Mouse (Mus musculus) embryonic facial prominence, embryonic 14.5 days (tissue): Measurements from ENCODE around the gene Hoxa7. TPM values are rescaled to one million over a fixed set of nuclear protein-coding genes. Genes with fewer than 3 reads are reported as not detected.

Experiments
- ATAC-seq: fragments of 200-750 bp; cut with Nextera tagmentation; 2 replicates; pipeline ENCODE4 v1.8.0; 2017; ENCODE audit warnings: low read depth, moderate number of reproducible peaks, moderate TSS enrichment
- DNase-seq: peaks from one replicate; pipeline ENCODE4 v3.0.0-alpha.2; 2015; ENCODE audit warnings: low spot score
- H3K27ac ChIP-seq: fragments of 300-500 bp; sonication (generic); replicated peaks from 2 replicates; pipeline ENCODE4 v1.5.1; 2014; ENCODE audit warnings: low read depth, mild to moderate bottlenecking, low read length, moderate library complexity
- H3K27me3 ChIP-seq: fragments of 300-500 bp; sonication (generic); replicated peaks from 2 replicates; pipeline ENCODE4 v1.6.1; 2014; ENCODE audit warnings: low read length; ENCODE audit not compliant: control insufficient read depth, insufficient read depth
- H3K36me3 ChIP-seq: fragments of 300-500 bp; sonication (generic); 2 replicates; pipeline ENCODE4 v1.6.1; 2014; ENCODE audit warnings: low read length, mixed read lengths; ENCODE audit not compliant: control insufficient read depth, insufficient read depth
- H3K4me1 ChIP-seq: fragments of 300-500 bp; sonication (generic); 2 replicates; pipeline ENCODE4 v1.6.1; 2014; ENCODE audit warnings: antibody characterized with exemption, low read length; ENCODE audit not compliant: control insufficient read depth, insufficient read depth
- H3K4me2 ChIP-seq: fragments of 300-500 bp; sonication (generic); 2 replicates; pipeline ENCODE4 v1.6.1; 2014; ENCODE audit warnings: low read depth, mild to moderate bottlenecking, low read length, moderate library complexity, mixed read lengths
- H3K4me3 ChIP-seq: fragments of 300-500 bp; sonication (generic); 2 replicates; pipeline ENCODE4 v1.5.1; 2014; ENCODE audit warnings: low read depth, mild to moderate bottlenecking, low read length
- H3K9ac ChIP-seq: fragments of 300-500 bp; sonication (generic); 2 replicates; pipeline ENCODE4 v1.6.1; 2014; ENCODE audit warnings: low read depth, mild to moderate bottlenecking, low read length, moderate library complexity, mixed read lengths
- H3K9me3 ChIP-seq: fragments of 300-500 bp; sonication (generic); 2 replicates; pipeline ENCODE4 v1.6.1; 2016; ENCODE audit warnings: low read length; ENCODE audit not compliant: control insufficient read depth
- WGBS: fragments of 180-500 bp; shearing (Covaris S2); extraction: QIAGEN DNeasy Blood & Tissue Kit; methylation state at CpG from one replicate; pipeline ENCODE4 v1.1.7; 2014; 5-methylcytosine and 5-hydroxymethylcytosine counted together
- polyA plus RNA-seq: library from polyadenylated mRNA; unstranded; fragments of >200 nt; fragmentation: Nextera tagmentation; extraction: Ambion mirVana; gene quantifications from 2 replicates; pipeline ENCODE4 v1.2.1, GENCODE M21; 2014

The Hoxa7 gene
- polyA plus RNA-seq, 1 experiment from 2014 or later = 0.21 TPM

DNA sequence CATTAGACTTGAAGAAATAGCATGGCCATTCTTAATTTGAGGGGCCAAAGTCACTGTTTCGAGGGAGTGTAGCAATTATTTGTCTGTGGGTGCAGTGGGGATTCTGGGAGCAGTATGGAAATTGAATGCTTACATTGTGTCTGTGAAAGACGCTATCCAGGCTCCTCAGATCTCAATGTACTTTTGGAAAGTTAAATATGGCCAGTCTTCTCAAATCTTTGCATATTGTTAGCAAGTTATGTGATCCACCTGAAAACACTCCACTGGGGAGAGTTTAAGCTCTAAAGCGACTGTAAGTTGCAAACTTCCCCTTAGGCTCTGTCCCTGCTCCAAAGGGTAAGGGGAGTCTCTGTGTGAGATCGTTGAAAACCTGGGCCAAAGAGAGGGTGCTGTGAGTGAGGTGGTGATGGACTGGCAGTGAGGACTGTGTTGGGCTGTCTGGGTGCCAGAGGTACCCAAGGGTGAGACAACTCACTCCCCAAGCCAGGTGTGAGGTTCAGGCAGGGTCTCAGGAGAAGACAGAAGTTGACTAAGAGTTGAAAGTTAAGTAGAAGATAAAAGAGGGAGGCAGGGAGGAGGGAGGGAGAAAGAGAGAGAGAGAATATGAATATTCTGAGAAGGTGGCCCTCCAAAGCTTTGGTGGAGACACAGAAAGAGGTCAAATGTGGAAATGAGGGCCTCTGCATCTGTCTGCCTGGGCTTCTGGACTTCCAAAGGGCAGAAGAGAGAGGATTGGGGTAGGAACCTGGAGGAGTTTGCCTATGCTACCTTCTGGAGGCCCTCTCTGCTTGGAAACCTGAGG, 14.6 kb downstream of the Hoxa7 start:
- WGBS = 7% methylated on average over 4 of the region's 4 CpGs

DNA sequence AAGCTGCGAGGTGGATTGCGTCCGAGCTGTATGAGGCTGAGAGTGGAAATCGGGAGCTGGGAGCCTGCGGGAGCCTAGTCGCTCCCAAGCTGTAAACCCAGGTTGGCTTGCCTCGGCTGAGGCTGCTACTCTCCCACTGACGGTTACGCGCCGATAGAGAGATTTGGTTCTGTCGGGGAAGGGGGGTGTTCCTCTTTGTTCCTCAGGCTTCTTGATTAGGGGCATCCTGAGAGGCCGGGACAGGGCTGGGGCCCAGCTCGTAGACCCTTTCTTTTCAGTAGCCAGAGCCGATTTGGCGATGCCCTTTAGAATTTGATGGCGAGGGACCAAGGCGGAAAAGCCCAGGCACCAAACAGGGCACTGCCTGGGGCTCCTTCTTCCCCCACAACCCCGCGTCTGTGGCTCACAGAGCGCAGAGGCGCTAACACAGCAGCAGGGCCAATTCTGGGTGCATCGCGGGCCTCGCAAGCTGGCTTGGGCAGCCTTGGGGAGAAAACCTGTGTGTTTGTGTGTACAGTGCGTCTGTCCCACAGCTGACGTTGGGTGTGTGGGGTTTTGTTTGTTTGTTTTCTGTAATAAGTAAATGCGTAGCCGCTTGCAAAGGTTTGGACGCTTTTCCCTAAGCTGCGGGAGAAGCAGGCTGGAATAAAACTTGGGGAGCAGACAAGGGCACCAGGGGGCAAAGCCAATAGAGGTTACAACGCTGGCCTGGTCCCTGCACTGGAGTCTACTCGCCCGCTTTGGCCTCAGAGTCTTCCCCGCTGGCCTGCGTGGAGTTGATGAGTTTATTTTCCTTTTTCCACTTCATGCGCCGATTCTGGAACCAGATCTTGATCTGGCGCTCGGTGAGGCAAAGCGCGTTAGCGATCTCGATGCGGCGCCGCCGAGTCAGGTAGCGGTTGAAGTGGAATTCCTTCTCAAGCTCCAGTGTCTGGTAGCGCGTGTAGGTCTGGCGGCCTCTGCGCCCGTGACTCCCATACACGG, 15.7 kb downstream of the Hoxa7 start:
- Histone ChIP-seq H3K27me3 (peaks cover 100% of the 10 kb centered on the region), H3K9ac (no peak overlapping the region), H3K36me3 (no peaks in the 10 kb centered on the region), H3K9me3 (no peaks in the 10 kb centered on the region), H3K27ac (no peak overlapping the region), H3K4me1 (0 out of 2 replicates have a peak, but pooled peaks cover 4% of the 10 kb centered on the region), H3K4me3 (no peak overlapping the region), H3K4me2 (no peak overlapping the region; the same call in 1 of the 2 replicates)
- 2% methylated on average over 54 of the region's 55 CpGs for WGBS
- ATAC-seq = no peak
- DNase-seq = no peak

More for the DNA sequence above, 14.6 kb downstream of the Hoxa7 start:
- H3K27ac ChIP-seq = no peak overlapping the region
- ATAC-seq = no peak
- H3K9ac ChIP-seq = no peak overlapping the region
- 0 out of 2 replicates have a peak, but pooled peaks cover 4% of the 10 kb centered on the region for H3K4me1 ChIP-seq
- H3K36me3 ChIP-seq = no peaks in the 10 kb centered on the region
- no peaks in the 10 kb centered on the region for H3K9me3 ChIP-seq
- no peak overlapping the region for H3K4me2 ChIP-seq
- H3K4me3 ChIP-seq = no peak overlapping the region
- peaks cover 100% of the 10 kb centered on the region for H3K27me3 ChIP-seq
- DNase-seq = no peak

DNA sequence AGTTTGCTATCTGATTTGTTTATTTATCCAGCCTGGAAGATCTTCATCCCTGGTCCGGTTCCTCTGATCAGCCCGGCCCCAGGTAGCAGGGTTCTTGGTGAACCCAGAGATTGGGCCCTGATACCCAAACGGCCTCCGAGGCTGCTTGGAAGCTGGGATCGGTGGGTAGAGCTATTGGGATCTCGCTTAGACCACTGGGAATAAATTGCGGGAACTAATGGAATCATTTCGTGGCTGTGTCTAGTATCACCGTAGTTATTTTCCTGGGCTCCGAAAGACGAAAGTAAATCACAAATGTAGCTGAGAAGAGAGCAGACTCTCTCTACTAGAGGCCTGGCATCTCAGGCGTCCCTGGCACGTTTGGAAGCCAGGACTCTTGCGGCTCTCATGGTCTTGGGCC, 16.4 kb downstream of the Hoxa7 start:
- Histone ChIP-seq H3K4me3 (no peak overlapping the region), H3K36me3 (no peaks in the 10 kb centered on the region), H3K4me1 (0 out of 2 replicates have a peak, but pooled peaks cover 4% of the 10 kb centered on the region), H3K27ac (no peak overlapping the region), H3K9ac (no peak overlapping the region), H3K4me2 (no peak overlapping the region), H3K9me3 (no peaks in the 10 kb centered on the region), H3K27me3 (peaks cover 100% of the 10 kb centered on the region)
- ATAC-seq (no peak), DNase-seq (no peak)
- 6% methylated on average over 14 of the region's 14 CpGs for WGBS

DNA sequence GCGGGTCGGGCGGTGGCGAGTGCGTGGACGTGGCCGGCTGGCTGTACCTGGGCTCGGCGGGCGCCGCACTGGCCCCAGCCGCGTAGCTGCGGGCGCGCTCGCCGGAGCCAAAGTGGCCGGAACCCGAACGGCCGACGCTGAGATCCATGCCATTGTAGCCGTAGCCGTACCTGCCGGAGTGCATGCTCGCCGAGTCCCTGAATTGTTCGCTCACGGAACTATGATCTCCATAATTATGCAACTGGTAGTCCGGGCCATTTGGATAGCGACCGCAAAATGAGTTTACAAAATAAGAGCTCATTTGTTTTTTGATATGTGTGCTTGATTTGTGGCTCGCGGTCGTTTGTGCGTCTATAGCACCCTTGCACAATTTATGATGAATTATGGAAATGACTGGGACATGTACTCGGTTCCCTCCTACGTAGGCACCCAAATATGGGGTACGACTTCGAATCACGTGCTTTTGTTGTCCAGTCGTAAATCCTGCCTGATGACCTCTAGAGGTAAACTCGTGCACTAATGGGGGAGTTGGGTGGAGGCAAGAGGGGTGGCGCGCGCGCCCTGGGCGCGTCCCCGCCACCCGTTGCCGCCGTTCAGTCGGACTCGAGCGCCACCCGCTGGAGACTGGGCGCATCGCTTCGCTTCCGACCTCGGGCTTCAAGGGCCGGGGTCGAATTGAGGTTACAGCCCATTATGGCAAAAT, 17.5 kb downstream of the Hoxa7 start, which contains the start of gene Hoxa5:
Gene Hoxa5, minus strand, starts transcription at position 538 of the 703 bp plus-strand sequence.
- Histone ChIP-seq H3K4me1 (0 out of 2 replicates have a peak, but pooled peaks cover 4% of the 10 kb centered on the region), H3K27ac (no peak within 1 kb of the TSS), H3K4me3 (peak within 1 kb of the TSS; percentile 34), H3K9ac (peak within 1 kb of the TSS; percentile 31; the same call in 1 of the 2 replicates), H3K4me2 (peak within 1 kb of the TSS; percentile 47), H3K9me3 (no peaks in the 10 kb centered on the region), H3K36me3 (no peaks in the 10 kb centered on the region), H3K27me3 (peaks cover 100% of the 10 kb centered on the region)
- ATAC-seq (no peak), DNase-seq (no peak)
- WGBS = under 1% methylated on average over 51 of the region's 65 CpGs

DNA sequence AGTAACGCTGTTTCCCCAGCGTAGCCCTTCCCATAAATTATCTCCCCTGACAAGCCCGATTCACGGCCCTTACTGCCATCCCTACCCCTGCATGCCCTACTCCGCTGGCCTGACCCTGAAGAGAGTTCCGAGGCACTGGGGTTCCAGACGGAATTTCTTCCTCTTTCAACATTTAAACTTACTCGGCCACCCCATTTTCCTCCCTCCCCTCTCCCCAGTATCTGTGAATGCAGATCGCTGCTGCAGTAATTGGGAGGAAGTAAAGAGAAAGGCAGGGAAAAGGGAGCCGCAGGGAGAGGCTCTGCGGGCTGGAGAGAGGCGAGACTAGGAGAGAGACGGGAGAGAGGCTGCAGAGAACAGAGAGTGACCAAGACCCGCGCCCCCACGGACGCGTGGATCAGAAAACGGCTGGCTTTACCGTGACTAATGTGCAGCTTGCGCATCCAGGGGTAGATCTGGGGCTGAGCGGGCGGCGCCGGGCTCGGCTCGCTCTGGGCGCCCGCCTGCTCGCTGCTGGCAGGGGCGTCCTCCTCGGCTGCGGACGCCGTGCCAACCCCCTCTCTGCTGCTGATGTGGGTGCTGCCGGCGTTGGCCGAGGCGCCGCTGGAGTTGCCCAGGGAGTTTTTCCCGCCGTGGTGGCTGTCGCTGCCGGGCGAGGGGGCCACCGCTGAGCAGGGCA, 18.1 kb downstream of the Hoxa7 start:
- Histone ChIP-seq H3K4me3 (peak overlapping the region; percentile 34), H3K27me3 (peaks cover 100% of the 10 kb centered on the region), H3K9ac (peak overlapping the region; percentile 31; the same call in 1 of the 2 replicates), H3K4me1 (0 out of 2 replicates have a peak, but pooled peaks cover 4% of the 10 kb centered on the region), H3K4me2 (peak overlapping the region; percentile 47), H3K9me3 (no peaks in the 10 kb centered on the region), H3K36me3 (no peaks in the 10 kb centered on the region), H3K27ac (no peak overlapping the region)
- under 1% methylated on average over 28 of the region's 46 CpGs for WGBS
- ATAC-seq (0 out of 2 replicates have a peak, but pooled peaks have one; percentile 37), DNase-seq (no peak)

DNA sequence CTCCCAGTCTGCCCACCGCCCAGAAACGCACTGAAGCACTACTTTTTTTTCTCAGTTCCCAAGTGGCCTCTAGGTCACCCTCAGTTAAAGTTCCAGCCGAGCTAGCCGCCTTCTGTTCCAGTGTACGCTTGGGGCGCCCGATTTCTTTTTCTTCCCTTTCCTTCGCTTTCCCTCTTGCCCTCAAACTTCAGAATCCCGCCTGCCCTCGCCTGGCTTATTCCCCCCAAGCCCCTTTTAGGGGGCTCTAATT, 18.6 kb downstream of the Hoxa7 start:
- H3K4me2 ChIP-seq = peak overlapping the region; percentile 47; the same call in 1 of the 2 replicates

DNA sequence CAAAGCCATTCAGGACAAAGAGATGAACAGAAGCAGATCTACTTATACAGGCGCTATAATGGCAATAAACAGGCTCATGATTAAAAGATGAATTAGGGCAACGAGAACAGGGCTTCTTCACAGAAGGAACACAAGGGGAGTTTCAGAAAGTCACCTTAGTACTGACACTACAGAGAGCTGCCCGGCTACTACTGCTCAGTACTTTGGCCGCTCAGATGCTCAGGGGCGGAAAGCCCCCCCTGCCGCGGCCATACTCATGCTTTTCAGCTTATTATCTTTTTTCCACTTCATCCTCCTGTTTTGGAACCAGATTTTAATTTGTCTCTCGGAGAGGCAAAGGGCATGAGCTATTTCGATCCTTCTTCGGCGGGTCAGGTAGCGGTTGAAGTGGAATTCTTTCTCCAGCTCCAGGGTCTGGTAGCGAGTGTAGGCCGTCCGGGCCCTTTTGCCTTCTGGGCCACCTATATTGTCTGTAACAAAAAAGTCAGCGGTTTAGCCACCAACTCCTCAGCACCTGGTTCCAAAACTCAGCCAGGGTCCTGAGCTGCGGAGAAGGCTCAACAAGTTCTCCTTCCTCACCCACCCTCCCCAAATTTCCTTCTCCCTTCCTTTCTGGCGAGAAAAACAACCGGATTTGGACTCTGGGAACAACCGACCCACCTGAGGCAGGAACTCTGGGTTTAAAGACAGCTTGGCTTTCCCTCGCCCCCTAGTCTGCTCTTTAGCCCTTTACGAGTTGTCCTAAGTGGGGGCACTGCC, 19.1 kb downstream of the Hoxa7 start:
- WGBS = 4% methylated on average over 22 of the region's 22 CpGs
- peaks cover 100% of the 10 kb centered on the region for H3K27me3 ChIP-seq
- DNase-seq (no peak), ATAC-seq (no peak)
- peak overlapping the region; percentile 47; the same call in 1 of the 2 replicates for H3K4me2 ChIP-seq
- H3K9ac ChIP-seq = no peak overlapping the region
- no peak overlapping the region for H3K27ac ChIP-seq
- 0 out of 2 replicates have a peak, but pooled peaks cover 4% of the 10 kb centered on the region for H3K4me1 ChIP-seq
- no peaks in the 10 kb centered on the region for H3K9me3 ChIP-seq
- H3K4me3 ChIP-seq = peak overlapping the region; percentile 34; the same call in 1 of the 2 replicates
- H3K36me3 ChIP-seq = no peaks in the 10 kb centered on the region

More for the DNA sequence above, 18.6 kb downstream of the Hoxa7 start:
- Histone ChIP-seq H3K4me3 (peak overlapping the region; percentile 34), H3K27ac (no peak overlapping the region), H3K4me1 (0 out of 2 replicates have a peak, but pooled peaks cover 4% of the 10 kb centered on the region), H3K36me3 (no peaks in the 10 kb centered on the region), H3K9ac (no peak overlapping the region), H3K9me3 (no peaks in the 10 kb centered on the region), H3K27me3 (peaks cover 100% of the 10 kb centered on the region)
- 1% methylated on average over 10 of the region's 10 CpGs for WGBS
- DNase-seq (no peak), ATAC-seq (no peak)
